Mouse (Mus musculus) spleen, adult 18-20 months (tissue): Measurements from ENCODE around the gene Pex7.

Source experiments
- DNase-seq, 2 experiments: peaks; one replicate each; pipeline ENCODE4 v3.0.0; 2022; ENCODE audit warnings: mixed read lengths in 2 of 2

The Pex7 gene

GRCm38 (mm10) chr10:19907246-19907804 lies at the start of gene Pex7:
Gene Pex7 (minus strand): TSS chr10:19907689.
- DNase-seq = peak; percentile 82 to 88

- no peak for DNase-seq
Observed at GRCm38 (mm10) chr10:19956745-19957144, 49.3 kb upstream of the Pex7 start.

GRCm38 (mm10) chr10:19955817-19956216 lies 48.3 kb upstream of the Pex7 start:
- DNase-seq = no peak

- DNase-seq = no peak
Observed at GRCm38 (mm10) chr10:19954572-19954971, 47.1 kb upstream of the Pex7 start.

- peak; percentile 24 to 42 for DNase-seq
Observed at GRCm38 (mm10) chr10:19953032-19953761, 45.7 kb upstream of the Pex7 start.

- DNase-seq = no peak
Observed at GRCm38 (mm10) chr10:19949106-19949505, 41.6 kb upstream of the Pex7 start.

- DNase-seq = no peak
Observed at GRCm38 (mm10) chr10:19948381-19948780, 40.9 kb upstream of the Pex7 start.

- DNase-seq = no peak
Observed at GRCm38 (mm10) chr10:19947901-19948300, 40.4 kb upstream of the Pex7 start.

- no peak for DNase-seq
Observed at GRCm38 (mm10) chr10:19947441-19947840, 40.0 kb upstream of the Pex7 start.

GRCm38 (mm10) chr10:19946644-19947043 lies 39.2 kb upstream of the Pex7 start:
- DNase-seq = no peak

GRCm38 (mm10) chr10:19945651-19946050 lies 38.2 kb upstream of the Pex7 start:
- DNase-seq = no peak

GRCm38 (mm10) chr10:19942621-19943020 lies 35.1 kb upstream of the Pex7 start:
- no peak for DNase-seq

- no peak for DNase-seq
Observed at GRCm38 (mm10) chr10:19941914-19942313, 34.4 kb upstream of the Pex7 start.

GRCm38 (mm10) chr10:19941063-19941462 lies 33.6 kb upstream of the Pex7 start:
- DNase-seq = no peak

GRCm38 (mm10) chr10:19940626-19941025 lies 33.1 kb upstream of the Pex7 start:
- DNase-seq = no peak

GRCm38 (mm10) chr10:19940127-19940526 lies 32.6 kb upstream of the Pex7 start:
- DNase-seq = no peak

GRCm38 (mm10) chr10:19939282-19939705 lies 31.8 kb upstream of the Pex7 start:
- DNase-seq = peak; percentile 33 to 35

- no peak for DNase-seq
Observed at GRCm38 (mm10) chr10:19938738-19939137, 31.2 kb upstream of the Pex7 start.

- no peak for DNase-seq
Observed at GRCm38 (mm10) chr10:19936961-19937708, 29.6 kb upstream of the Pex7 start.

GRCm38 (mm10) chr10:19935821-19936367 lies 28.4 kb upstream of the Pex7 start:
- DNase-seq = no peak

GRCm38 (mm10) chr10:19935295-19935623 lies 27.8 kb upstream of the Pex7 start:
- no peak for DNase-seq

- DNase-seq = peak; percentile 56 to 65
Observed at GRCm38 (mm10) chr10:19934384-19935294, 27.1 kb upstream of the Pex7 start, which contains the start of gene Map3k5. Gene Map3k5 (plus strand): TSS chr10:19934472.
